Mouse (Mus musculus): ENCODE measurements around the gene Naip1.
A peak's percentile ranks its signal among the peaks of the same experiment; 100 is the strongest.
"Not testable (repeated sequence)": the region's sequence is repeated elsewhere in the genome, so short reads cannot be mapped to it uniquely, and the experiment has no call there.

Gene Naip1

DNA sequence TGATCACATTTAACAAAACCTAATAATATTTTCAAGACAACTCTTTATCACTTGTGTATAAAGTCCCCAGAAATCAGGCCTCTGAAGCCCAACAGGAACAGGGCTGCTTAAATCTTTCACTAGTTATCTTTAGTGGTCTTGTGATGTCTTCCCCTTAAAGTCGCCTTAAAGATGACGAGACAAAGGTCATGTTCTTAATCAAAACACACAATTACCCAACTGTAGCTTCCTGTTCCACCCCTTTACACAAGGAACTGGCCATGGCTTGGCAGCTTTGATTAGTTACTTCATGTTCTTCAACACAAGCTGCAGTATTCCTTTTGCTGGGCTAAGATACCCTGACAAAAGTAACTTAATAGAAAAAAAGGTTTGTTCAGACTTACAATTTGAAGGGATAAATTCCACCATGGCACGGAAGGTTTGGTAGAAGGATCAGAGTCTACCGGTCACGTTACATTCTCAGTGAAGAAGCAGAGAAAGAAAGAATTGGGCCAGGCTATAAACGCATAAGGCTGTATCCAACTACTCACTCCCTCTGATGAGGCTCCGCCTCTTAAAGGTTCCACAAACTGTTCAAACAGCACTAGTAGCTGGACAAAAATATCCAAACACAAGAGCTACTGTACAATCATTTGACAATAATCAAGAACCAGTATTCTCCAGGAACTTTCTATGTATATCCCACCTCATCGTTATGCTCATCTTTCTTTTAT is at the start of gene Naip1:
Gene Naip1, minus strand, starts transcription at position 455 of the 713 bp plus-strand sequence.
- DNase-seq (ENCODE audit: low spot score in 2 of 2) = not testable (repeated sequence)

DNA sequence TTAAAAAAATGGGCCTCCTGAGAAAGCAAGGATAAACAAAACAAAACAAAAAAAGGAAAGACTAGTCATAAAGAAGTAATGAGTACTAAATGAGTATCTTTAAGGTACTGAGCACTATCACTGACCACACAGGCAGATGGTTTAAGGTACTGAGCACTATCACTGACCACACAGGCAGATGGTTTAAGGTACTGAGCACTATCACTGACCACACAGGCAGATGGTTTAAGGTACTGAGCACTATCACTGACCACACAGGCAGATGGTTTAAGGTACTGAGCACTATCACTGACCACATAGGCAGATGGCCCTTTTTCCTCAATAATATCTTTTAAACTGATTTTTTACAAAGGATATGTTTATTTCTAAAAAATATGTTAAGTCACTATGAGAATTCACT is 47.0 kb upstream of the Naip1 start:
- not testable (repeated sequence) for DNase-seq (ENCODE audit: low spot score in 2 of 2)

DNA sequence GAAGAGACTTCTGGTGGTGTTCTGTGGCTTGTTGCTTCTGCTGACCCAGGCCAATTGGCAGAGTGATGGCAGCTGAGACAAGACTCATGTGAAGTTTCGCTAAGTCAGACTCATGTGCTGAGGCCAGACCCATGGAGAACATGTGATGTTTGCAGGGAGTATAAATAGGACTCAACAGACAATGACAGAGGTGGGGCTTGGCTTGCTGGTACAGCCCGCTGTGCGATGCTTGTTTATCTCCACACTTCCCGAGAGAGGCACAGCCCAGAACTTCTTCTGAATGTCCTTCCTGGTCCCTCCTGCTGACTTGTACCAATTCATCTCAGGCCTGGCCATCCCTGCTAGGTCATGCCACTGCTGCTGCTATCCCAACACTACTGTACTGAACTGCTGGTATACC is 42.7 kb upstream of the Naip1 start:
- DNase-seq (ENCODE audit: low spot score in 2 of 2) = no peak

DNA sequence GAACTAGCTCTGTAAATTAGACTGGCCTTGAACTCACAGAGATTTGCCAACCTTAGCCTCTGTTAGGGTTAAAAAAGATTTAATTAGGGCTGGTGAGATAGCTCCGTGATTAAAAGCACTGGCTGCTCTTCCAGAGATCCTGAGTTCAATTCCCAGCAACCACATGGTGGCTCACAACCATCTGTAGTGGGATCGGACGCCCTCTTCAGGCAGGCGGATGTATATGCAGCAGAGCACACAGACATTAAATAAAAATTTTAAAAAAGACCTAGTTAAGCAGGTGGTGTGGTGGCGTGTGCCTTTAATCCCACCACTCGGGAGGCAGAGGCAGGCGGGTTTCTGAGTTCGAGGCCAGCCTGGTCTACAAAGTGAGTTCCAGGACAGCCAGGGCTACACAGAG is 41.7 kb upstream of the Naip1 start:
- DNase-seq (ENCODE audit: low spot score in 2 of 2) = not testable (repeated sequence)

DNA sequence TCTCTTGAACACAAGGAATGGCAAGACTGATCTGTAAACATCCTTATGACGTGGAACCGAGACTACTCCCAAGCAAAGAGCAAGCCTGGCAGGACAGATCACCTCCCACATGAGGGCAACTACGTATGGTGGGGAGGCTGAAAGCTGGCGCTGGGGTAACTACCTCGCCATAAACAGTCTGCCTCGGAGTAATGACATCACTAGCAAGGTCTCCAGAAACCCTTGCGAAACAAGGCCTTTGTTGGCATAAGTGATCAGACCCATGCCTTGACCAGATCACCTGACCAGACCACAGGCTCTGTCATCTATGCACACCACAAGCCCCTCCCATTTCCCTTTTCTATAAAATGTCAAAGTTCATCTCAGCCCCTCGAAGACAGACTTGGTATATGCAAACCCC is 40.6 kb upstream of the Naip1 start:
- DNase-seq (ENCODE audit: low spot score in 2 of 2) = no peak

DNA sequence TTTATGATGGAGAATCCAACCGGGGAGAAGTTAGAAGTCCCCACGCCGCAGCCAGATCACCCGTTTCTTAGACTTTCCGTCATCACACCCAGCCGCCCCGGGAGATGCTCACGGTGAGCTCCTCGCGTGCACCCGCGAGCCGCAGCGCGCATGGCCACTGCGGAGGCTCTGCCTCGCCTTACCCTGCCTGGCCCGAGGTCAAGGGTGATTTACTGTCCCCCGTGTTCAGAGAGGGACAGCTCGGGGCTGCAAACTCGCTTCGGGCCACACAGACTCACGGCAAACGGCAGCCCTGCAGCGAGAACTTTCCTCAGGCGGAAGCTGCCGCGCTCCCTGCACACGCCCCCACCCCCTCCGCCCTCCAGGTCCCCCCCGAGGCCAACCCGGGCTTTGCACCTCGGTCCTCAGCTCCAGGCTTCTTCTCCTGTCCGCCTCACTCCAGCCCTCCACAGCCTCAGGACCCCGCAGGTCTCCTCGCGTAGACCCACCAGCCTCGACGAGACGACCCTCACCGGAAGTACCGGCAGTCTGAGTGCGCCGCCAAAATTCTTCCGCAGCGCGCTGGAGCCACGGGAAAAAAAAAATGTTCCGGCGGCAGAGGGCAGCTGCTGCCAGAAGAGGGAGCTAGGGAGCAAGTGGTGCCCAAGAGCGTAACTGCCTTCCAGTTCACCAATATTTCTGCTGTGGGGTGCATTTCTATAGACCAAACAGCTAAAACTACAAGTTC is 39.6 kb upstream of the Naip1 start, which contains the start of gene Gtf2h2:
Gene Gtf2h2, minus strand, starts transcription at position 519 of the 727 bp plus-strand sequence.
- DNase-seq (ENCODE audit: low spot score in 2 of 2) = peak; percentile 69 to 91

DNA sequence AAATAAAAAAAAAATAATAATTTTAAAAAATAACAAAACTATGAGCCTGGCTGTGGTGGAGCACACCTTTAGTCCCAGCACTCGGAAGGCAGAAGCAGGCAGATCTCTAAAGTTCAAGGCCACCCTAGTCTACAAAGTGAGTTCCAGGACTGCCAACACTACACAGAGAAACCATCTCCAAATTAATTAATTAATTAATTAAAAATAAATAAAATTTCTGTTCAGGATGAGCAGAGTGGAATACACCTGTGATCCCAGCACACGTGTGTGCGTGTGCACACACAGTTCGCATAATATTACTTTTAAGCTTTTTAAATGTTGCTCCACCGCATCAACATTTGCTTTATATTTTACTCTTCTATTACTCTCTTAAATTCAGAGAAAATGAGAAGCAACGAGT is 39.0 kb upstream of the Naip1 start:
- no peak for DNase-seq (ENCODE audit: low spot score in 2 of 2)

DNA sequence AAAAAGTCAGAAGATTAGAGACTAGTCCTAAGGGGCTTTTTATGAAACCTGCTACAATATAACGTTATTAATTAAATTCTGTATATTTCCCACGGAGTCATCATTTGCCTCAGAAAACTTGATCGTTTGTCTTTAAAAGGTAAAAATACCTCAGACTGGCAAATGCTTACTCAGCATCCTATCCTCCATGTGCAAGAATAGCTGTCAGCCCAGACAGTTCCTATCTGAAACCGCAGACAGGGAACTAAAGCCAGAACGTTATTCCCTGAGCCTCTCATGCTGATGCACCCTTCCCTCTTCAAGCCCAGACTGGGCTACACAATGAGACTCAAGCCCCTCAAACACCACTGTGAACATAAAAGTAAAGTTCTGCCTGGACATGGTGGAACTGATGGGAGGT is 37.8 kb upstream of the Naip1 start:
- DNase-seq (ENCODE audit: low spot score in 2 of 2) = no peak

DNA sequence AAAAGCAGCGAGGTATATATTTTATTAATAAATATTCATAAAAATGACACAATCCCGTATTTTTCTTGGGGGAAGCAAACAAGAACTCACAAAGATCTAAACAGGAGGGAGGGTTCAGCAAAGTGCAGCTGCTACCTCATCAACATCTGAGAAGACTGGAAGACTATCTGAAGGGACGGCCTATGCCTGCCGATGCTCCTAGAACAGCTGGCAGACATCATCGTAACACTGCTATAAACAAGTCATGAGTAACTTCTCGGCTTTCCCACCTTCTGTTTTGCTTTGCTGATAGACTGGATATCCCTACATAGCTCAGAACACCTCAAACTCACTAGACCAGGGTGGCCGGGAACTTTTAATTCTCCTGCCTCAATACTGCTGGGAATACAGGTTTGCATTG is 30.9 kb upstream of the Naip1 start:
- DNase-seq (ENCODE audit: low spot score in 2 of 2) = no peak

DNA sequence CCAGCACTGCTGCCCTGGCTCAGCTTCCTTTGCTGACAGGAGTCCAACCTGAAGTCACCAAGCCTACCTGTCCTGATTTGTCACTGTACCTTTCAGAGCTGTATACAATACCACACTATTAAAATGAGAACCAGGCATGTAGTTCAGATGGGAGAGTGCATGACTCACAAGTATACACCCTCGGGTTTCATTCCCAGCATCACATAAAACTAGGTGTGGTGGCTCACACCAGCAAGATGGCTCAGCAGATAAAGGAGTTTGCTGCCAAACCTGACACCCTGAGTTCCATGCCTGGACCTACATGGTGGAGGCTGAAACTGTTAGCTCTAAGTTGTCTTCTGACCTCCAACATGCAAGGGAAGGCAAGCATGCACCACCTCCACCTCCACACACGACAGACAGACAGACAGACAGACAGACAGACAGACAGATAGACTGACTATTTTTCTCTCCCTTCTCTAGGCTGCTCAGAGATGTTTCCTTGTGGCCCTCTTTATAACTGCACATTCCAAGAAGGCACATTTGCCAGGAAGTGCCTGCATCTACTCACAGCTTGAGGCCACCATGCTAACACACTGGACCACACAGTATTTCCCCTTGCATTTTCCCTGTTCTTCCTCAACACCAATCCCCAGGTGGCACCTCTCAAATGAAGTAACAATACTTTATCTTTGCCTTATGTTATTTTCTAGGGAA is 11.0 kb upstream of the Naip1 start:
- no peak for DNase-seq (ENCODE audit: low spot score in 2 of 2)

DNA sequence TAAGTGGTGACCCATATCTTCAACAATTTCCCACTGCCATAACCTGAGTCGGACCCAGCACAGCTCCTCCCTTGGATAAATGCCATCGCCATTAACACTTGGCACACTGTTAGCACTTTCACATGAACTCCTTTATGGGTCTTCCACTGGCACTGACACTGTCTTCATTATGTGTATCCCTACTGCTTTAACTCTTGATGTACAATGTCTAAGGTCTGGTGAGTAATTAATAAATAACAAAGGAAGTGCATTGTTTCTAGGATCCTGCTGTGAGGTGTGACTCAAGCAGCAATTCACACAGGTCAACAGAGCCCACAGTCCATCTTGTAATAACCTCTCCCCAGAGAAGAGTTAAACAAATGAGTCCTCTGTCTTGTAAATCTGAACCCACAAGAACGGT is 8.7 kb upstream of the Naip1 start:
- no peak for DNase-seq (ENCODE audit: low spot score in 2 of 2)

DNA sequence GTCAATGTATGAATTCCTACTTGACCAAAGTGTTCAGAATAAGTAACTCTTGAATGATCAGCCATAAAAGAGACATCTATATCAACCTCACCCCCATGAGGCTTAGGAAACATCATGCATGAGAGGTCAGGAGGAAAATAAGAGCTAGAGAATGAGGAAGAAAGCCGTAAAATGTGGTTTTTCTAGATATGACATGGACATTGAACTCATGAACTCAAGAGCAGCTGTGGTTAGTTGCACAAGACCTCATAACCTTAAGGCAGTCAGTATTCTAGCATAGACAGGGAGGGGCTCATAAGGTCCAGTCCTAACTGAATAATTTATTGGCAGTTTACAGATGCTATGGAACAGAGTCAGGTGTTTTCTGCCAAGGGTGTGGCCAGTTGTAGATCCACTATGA is 3.2 kb downstream of the Naip1 start:
- DNase-seq (ENCODE audit: low spot score in 2 of 2) = no peak

DNA sequence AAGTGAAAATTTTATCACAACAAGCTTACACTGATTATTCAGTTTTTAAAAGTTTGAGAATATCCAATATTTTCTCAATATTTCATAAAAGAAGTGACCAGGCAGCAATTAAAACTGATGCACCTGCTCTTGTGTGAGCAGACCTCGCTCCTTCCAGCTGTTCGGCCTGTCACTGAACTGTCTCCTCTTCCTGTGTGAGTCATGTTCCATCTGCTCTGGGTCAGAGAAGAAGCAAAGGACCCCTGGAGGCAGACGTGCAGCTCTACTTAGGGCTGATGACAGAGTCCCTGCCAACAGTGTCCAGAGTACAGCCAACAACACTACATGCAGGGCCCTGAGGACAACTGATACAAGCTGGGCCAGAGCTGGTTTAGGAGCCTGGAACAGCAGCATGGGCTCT is 12.6 kb downstream of the Naip1 start:
- no peak for DNase-seq (ENCODE audit: low spot score in 2 of 2)

DNA sequence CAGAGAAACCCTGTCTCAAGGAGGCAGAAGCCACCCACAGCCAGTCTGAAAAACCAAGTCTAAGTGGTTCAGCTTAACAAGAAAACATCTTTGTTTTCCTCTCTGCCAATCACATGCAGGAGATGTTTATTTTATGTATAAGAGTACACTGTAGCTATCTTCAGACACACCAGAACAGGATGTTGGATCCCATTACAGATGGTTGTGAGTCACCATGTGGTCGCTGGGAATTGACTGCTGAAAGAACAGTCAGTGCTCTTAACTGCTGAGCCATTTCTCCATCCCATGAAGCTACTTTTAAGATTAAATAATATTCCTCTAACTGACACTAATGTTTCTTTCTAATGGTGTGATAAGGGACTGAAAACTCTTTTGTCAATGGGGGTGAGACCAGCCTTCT is 14.0 kb downstream of the Naip1 start:
- DNase-seq (ENCODE audit: low spot score in 2 of 2) = no peak

DNA sequence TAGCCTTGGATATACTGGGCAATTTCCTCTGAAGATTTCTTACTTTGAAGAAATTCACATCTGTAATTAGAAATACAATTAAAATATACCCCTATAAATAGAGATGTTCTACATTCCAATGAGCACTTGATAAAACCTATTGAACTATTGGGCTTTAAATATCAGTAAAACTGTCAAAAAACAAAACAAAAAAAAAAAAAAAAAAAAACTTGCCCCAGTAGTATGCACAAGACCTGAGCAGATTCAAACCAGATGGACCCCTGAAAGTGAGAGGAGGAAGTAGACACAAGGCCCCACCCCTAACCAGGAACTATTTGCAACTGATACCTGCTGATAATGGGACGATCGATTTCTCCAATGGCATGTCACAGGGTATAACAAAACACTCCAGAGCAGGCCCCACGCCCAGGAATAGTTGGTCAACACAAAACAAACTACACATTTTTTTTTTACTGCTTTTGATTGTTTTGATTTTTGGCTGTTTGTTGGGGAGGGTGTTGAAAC is 15.3 kb downstream of the Naip1 start:
- no peak for DNase-seq (ENCODE audit: low spot score in 2 of 2)

DNA sequence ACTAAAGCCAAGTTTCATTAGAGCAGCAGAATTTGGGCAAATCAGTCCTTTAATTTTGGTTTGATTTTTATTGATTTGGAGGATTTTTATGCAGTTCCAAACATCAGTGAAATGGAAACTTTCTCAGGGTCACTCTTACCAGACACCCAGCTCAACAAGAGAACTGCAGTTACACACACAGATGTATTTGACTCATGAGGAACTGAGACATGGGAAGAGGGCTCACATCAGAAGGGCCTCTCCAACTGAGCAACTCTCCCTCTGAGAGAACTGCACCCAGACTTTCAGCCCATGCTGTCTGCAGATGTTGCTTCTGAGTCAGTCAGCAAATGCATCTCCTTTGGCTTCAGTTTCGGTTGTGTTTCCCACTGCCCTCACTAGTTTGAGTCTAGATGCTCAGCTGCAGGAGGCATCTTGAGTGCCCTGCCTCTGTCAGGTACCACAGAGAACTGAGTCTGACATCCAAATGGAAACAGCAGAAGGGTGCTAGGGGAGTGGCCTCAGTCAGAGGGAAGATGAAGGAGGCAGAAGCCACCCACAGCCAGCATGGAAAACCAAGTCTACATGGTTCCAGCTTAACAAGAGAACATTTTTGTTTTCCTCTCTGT is 16.0 kb downstream of the Naip1 start:
- DNase-seq (ENCODE audit: low spot score in 2 of 2) = not testable (repeated sequence)

DNA sequence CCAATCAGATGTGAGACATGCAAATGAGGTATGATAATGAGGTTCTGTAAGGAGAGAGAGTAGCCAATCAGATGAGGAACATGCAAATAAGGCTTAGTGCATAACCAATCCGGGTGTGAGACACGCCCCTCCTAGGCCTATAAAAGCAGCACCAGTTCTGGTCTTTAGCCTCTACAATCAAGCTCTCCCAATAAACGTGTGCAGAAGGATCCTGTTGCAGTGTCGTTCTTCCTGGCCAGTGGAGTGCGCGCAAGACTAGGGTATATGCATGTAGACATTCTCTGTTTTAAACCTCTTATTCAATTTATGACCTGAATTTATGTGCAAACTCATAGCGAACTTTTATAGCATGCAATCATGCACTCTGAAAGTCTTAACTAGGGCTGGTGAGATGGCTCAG is 32.7 kb downstream of the Naip1 start:
- DNase-seq (ENCODE audit: low spot score in 2 of 2) = not testable (repeated sequence)

DNA sequence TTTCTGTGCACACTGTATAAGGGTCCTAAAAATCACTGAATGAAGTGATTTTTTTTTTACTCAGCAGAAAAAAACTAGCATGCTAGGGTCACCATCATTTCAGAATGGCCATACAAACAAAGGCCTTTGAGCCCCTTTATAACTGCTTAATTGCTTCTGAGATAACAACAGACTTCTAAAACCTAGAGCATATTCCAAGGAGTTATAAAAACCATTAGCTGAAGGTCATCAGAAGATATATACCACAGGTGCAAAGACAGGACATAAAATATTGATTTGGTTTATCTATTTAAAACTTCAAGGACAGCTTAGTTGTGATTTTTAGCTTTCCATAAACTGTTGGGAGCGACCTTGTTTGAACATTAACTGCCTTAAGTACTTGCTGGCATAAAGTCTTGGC is 38.2 kb downstream of the Naip1 start:
- no peak for DNase-seq (ENCODE audit: low spot score in 2 of 2)

DNA sequence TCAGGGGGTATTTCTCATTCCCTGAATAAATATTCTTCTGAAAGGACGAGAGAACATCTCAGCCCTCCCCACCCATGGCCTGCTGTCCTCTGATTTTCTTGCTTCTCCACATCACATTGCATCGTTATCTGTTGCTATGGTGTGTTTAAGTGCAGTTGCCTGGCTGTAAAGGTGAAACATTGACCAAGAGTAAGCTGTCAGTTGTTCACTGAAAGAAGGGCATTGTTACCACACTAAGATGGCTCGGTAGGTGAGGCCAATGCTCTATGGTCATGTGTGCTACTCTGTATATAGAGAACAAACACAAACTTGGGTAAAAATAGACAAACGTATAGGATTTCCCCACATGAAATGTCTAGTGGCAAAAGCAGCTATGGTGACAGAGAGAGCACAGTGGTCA is 42.8 kb downstream of the Naip1 start:
- no peak for DNase-seq (ENCODE audit: low spot score in 2 of 2)

DNA sequence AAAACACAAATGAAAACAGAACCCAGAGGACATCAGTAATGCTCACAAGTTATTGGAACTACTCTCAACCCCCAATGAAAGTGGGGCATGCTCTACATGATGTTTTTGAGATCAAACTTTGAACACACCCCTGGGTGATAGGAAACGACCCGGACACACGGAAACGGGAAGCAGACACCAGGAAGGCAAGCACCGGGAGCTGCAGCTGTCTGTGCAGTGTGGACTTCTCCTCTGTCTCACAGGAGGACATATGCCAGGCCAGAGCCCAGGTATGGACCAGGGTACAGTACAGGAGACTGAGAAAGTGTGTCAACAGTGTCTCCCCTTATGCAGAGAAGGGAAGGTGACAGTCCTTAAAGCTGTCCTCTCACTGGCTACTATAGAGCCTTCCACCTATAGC is 43.5 kb downstream of the Naip1 start:
- DNase-seq (ENCODE audit: low spot score in 2 of 2) = no peak

DNA sequence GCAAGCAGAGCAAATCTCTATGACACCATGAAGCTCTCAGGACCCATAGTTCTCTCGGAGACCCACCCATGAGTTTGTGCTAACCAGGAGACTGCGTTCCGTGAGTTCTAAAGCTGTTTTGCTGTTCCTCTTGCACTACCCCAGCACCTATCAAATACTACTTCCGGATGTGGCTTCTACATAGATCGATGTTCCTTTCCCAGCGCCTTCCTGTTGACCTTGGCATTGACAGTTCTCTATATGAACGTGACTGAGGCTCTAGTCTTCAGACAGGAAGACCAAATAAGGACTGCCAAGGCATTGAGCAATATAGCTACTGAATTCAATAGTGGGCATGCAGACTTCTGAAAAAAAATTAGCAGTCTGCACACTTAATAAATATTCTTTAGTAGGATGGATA is 44.4 kb downstream of the Naip1 start:
- no peak for DNase-seq (ENCODE audit: low spot score in 2 of 2)
